Mouse (Mus musculus): ENCODE data around the gene Rasgrp3. TPM values are rescaled to one million over a fixed set of nuclear protein-coding genes. Genes with fewer than 3 reads are reported as not detected.

The Rasgrp3 gene
- polyA plus RNA-seq, 1 experiment from 2014 or later, result 5.1 TPM

DNA sequence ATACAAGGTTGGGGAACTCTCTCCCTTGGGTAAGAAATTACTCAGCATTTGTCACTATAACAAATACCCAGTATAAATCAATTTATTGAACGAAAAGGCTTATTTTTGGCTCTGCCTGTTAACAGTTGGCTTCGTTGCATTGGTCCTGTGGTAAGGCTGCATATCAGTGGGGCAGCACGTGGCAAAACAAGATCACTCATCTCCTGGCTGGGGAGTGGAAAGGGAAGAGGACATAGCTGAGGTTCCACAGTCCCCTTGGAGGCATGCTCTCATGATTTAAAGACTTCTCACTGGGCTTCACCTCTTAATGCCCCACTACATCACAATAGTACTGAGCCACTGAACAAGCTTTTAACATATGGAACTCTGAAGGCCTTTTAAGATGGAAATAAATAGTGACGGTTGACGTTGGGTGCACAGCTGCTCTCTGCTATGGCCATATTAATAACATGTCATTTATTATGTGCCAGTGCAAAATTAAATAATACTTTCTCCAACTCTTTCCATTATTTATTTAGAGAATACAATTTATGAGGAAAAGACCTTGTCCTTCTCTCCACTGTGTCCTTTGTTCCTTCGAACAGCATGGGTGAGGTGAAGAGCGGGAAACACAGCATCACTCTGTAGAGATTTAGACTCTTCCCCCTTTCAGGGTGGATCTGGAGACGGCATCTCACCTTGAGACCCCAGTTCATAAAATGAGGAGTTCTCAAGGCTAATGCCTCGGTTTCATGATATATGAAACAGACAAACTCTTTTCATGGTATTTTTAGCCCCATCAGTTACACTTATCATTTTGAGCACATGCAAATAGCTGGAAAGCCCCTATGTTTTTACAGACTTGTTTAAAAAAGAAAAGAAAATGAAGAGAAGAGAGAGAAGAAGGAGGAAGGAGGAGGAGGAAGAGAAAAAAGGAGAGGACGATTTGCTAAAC, 71.3 kb downstream of the Rasgrp3 start:
- Histone ChIP-seq H3K36me3 (no peaks in the 10 kb centered on the region), H3K27me3 (no peaks in the 10 kb centered on the region), H3K9me3 (no peaks in the 10 kb centered on the region), H3K9ac (replicated peaks) (no peak overlapping the region), H3K27ac (replicated peaks) (no peak overlapping the region), H3K4me1 (no peaks in the 10 kb centered on the region), H3K4me3 (no peak overlapping the region), H3K4me2 (replicated peaks) (no peak overlapping the region)
- WGBS, result 83% methylated on average over 10 of the region's 10 CpGs
- no peak for ATAC-seq (replicated peaks)

DNA sequence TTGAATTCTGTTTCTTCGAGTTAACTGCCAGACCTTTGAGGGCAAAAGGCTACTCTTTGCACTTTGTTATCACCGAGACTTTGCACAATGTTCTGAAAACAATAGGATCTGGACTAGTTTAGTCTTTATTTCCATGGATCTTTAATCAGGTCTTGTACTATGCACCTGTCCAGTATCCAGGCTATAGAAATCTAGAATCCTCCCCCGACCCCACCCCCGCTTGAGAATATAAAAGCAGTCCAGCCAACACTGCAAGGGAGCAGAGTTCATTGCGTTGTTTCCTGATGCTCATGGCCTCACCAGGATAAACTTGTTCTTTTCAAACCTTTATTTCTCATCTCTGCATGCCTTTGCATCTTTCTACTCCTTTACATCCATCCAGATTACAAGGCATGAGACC, 73.6 kb downstream of the Rasgrp3 start:
- H3K27ac ChIP-seq (replicated peaks), result no peak overlapping the region
- no peaks in the 10 kb centered on the region for H3K9me3 ChIP-seq
- ATAC-seq (replicated peaks), result no peak
- H3K27me3 ChIP-seq, result no peaks in the 10 kb centered on the region
- H3K9ac ChIP-seq (replicated peaks), result no peak overlapping the region
- H3K4me3 ChIP-seq, result no peak overlapping the region
- no peaks in the 10 kb centered on the region for H3K36me3 ChIP-seq
- no peaks in the 10 kb centered on the region for H3K4me1 ChIP-seq
- 90% methylated on average over 5 of the region's 5 CpGs for WGBS
- no peak overlapping the region for H3K4me2 ChIP-seq (replicated peaks)

DNA sequence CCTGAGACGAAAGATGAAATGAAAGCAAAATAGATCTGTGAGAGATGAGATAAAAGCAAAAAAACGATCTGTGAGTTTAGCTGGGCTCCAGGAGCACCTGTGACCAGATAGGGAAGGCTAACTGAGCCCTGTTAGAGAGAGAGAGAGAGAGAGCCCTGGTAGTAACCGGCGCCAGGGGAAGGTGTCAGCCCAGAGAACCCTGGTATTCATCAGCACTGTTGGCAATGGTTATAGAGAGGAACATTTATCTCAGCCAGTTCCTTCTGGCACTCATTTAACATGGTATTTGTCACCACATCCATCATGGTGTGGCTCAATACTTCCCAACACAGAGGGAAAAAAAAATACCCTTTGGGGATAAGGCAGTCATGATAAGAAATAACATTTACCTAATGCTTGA, 80.9 kb downstream of the Rasgrp3 start:
- no peak for ATAC-seq (replicated peaks)

DNA sequence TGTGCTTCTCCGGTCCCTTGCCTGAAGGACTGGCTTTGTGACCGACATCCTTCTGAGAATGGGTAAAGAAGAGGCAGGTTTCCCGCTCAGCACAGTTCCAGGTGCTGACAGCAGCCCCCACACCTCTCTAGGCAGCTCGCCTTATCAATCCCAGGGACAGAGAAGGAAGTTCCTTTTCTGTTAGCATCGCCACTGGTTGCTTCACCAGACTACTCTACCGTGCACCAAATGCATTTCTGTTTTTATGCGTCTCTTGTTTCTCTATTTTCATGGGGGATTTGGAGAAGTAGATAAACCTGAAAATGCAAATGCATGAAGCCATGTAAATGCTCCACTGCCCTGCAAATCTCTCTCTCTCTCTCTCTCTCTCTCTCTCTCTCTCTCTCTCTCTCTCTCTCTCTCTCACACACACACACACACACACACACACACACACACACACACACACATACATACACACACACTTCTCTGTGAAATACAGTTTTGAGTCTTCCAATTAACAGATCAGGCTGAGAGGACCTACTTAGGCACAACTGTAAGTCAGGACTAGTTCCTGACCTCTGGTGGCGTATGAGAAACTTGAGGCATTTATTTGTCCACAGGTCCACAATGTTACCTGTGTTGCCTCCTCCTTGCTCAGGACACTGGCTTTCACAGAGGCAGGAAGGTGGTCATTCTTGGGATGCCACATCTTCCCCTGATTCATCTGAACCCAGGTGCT, 82.6 kb downstream of the Rasgrp3 start:
- no peaks in the 10 kb centered on the region for H3K9me3 ChIP-seq
- 69% methylated on average over 8 of the region's 8 CpGs for WGBS
- H3K4me1 ChIP-seq, result no peaks in the 10 kb centered on the region
- H3K4me3 ChIP-seq, result no peak overlapping the region
- no peak overlapping the region for H3K27ac ChIP-seq (replicated peaks)
- no peak overlapping the region for H3K9ac ChIP-seq (replicated peaks)
- H3K27me3 ChIP-seq, result no peaks in the 10 kb centered on the region
- no peak for ATAC-seq (replicated peaks)
- H3K4me2 ChIP-seq (replicated peaks), result no peak overlapping the region
- H3K36me3 ChIP-seq, result no peaks in the 10 kb centered on the region

More for the DNA sequence above, 80.9 kb downstream of the Rasgrp3 start:
- no peaks in the 10 kb centered on the region for H3K4me1 ChIP-seq
- WGBS, result 85% methylated on average over 4 of the region's 4 CpGs
- H3K4me2 ChIP-seq (replicated peaks), result no peak overlapping the region
- H3K9ac ChIP-seq (replicated peaks), result no peak overlapping the region
- no peaks in the 10 kb centered on the region for H3K9me3 ChIP-seq
- H3K27me3 ChIP-seq, result no peaks in the 10 kb centered on the region
- H3K36me3 ChIP-seq, result no peaks in the 10 kb centered on the region
- no peak overlapping the region for H3K4me3 ChIP-seq
- no peak overlapping the region for H3K27ac ChIP-seq (replicated peaks)

DNA sequence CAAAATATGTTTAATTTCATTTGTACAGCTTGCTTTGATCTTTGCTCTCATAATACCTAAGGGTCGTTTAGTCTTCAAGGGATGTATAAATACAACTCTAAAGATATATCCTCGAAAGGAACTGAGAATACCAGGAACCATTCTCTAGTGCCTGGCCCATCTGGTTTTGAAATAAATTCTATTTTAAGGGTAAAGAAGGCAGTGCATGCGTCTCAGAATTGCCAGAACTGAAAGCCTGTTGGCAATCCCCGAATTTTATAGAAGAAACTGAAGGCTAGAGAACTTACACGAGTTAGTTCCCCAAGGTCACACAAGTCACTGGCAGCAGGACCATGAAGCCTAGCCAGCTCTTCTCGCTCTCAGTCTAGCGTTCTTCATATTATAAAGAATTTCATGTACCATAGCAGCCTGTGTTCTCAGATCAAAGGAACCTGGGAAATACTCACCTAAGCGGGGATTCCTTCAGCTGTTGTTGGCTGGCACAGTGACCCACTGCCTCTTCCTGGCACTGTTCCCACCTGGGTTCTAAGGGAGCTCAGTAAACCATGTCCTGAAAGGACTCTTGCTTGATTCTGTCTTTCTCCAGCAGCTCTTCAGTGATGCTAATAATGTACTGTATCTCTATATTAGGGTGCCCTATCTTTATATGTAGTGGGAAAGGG, 83.7 kb downstream of the Rasgrp3 start:
- Histone ChIP-seq H3K4me2 (replicated peaks) (no peak overlapping the region), H3K9me3 (no peaks in the 10 kb centered on the region), H3K4me1 (no peaks in the 10 kb centered on the region), H3K4me3 (no peak overlapping the region), H3K36me3 (no peaks in the 10 kb centered on the region), H3K27me3 (no peaks in the 10 kb centered on the region), H3K9ac (replicated peaks) (no peak overlapping the region), H3K27ac (replicated peaks) (no peak overlapping the region)
- 82% methylated on average over 8 of the region's 8 CpGs for WGBS
- ATAC-seq (replicated peaks), result no peak

DNA sequence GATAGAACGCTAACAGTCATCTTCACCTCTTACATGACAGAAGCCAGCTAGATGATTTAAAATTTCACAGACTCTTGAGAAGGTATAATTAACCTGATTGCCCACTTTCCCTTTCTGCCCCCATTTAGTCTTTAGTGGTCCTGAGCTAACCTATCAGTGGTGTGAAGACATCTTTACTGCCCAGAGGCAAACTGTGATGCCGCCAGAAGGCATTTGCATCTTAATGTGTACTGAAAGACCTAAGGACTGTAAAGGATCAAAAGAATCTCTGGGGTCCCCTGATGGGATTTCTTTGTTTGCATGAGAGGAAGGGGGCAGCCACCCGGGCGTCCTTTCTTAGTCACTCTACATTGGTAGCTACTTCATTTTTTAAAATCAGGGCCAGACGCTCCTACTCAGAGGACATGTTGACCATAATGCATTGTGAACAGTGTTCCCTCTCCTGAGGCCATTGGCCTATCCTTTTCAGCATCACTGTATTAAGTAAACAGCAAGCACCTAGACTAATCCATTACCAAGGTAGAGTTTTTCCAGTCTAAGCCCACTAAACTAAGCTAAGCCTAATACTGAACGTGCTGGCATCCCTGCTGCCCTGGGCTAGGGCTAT, 85.6 kb downstream of the Rasgrp3 start:
- no peaks in the 10 kb centered on the region for H3K27me3 ChIP-seq
- 11% methylated on average over 6 of the region's 6 CpGs for WGBS
- no peaks in the 10 kb centered on the region for H3K36me3 ChIP-seq
- no peak overlapping the region for H3K27ac ChIP-seq (replicated peaks)
- no peaks in the 10 kb centered on the region for H3K9me3 ChIP-seq
- no peak overlapping the region for H3K4me3 ChIP-seq
- H3K9ac ChIP-seq (replicated peaks), result no peak overlapping the region
- no peaks in the 10 kb centered on the region for H3K4me1 ChIP-seq
- ATAC-seq (replicated peaks), result no peak
- H3K4me2 ChIP-seq (replicated peaks), result no peak overlapping the region

DNA sequence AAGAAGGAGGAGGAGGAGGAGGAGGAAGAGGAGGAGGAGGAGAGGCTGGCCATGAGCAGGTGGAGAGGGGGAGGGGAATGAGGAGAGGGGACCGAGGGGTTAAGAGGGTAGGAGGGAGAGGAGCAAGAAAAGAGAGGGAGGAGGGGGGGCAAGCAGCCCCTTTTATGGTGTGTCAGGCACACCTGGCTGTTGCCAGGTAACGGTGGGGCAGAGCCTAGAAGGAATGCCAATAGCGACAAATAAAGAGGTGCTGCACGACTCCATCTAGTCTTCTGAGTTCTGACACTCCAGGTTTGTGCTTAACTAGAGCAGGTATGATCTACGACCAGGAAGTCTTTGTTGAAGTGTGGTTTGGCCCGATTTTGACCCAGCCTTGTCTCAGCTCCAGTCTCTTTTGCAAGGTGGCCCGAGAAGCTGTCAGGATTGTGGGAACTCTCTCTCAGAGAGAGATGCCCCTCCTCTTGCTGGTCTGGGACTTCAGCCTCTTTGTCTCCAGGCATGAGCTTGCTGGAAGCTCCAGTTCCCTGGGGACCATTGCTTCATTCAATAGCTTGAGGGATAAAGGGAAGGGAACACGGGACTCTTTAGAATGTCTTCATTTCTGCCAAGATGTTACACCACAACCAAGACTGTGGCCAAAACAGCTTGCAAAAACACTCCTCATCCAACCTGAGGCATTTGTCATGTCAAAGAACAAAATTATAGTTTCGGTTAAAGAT, 86.8 kb downstream of the Rasgrp3 start:
- no peaks in the 10 kb centered on the region for H3K9me3 ChIP-seq
- H3K4me2 ChIP-seq (replicated peaks), result no peak overlapping the region
- WGBS, result 24% methylated on average over 9 of the region's 9 CpGs
- ATAC-seq (replicated peaks), result no peak
- H3K9ac ChIP-seq (replicated peaks), result no peak overlapping the region
- no peaks in the 10 kb centered on the region for H3K36me3 ChIP-seq
- no peaks in the 10 kb centered on the region for H3K4me1 ChIP-seq
- H3K4me3 ChIP-seq, result no peak overlapping the region
- no peak overlapping the region for H3K27ac ChIP-seq (replicated peaks)
- no peaks in the 10 kb centered on the region for H3K27me3 ChIP-seq

DNA sequence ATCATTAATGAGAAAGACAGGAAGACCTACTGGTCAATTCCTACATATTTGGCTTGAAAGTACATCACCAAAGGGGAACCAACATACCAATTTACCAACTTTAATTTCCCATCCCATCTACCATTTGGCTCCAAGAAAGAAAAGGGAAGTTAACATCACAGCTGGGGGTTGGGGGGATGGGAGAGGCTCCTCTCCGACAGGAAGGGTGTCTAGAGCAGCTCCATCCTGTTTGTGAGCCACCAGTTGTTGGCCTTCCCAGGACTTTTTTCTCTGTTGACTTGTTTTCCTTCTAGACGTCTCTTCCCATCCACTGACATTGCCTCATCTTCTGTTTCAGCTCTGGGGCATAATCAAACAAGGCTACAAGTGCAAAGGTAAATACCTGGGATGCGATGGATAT, 88.1 kb downstream of the Rasgrp3 start:
- no peak overlapping the region for H3K9ac ChIP-seq (replicated peaks)
- H3K27ac ChIP-seq (replicated peaks), result no peak overlapping the region

DNA sequence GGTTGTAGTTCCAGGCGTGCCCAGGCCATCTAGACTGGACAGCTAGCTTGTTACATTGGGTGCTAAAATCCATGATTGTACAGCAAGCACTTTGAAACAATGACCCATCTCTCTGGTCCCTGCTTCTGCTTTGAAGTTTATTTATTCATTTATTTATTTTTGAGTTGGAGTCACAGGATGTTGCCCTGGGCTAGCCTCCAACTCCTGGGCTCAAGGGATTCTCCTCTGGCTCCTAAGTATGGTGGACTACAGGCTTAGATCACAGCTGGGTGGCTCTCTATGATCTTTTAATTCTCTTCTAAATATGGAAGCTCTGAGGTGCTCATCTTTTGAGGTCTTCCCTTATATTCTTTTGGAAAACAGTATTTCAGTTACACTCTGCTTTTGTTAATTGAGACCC, 90.7 kb downstream of the Rasgrp3 start:
- H3K4me2 ChIP-seq (replicated peaks), result no peak overlapping the region
- 88% methylated on average over 1 of the region's 1 CpGs for WGBS
- no peak for ATAC-seq (replicated peaks)
- H3K9me3 ChIP-seq, result no peaks in the 10 kb centered on the region
- H3K9ac ChIP-seq (replicated peaks), result no peak overlapping the region
- H3K27me3 ChIP-seq, result no peaks in the 10 kb centered on the region
- no peak overlapping the region for H3K4me3 ChIP-seq
- H3K36me3 ChIP-seq, result peaks cover 2% of the 10 kb centered on the region; the same call in 1 of the 2 replicates
- no peak overlapping the region for H3K27ac ChIP-seq (replicated peaks)
- no peaks in the 10 kb centered on the region for H3K4me1 ChIP-seq

More for the DNA sequence above, 88.1 kb downstream of the Rasgrp3 start:
- no peaks in the 10 kb centered on the region for H3K9me3 ChIP-seq
- no peaks in the 10 kb centered on the region for H3K4me1 ChIP-seq
- H3K4me3 ChIP-seq, result no peak overlapping the region
- H3K36me3 ChIP-seq, result no peaks in the 10 kb centered on the region
- no peak overlapping the region for H3K4me2 ChIP-seq (replicated peaks)
- no peaks in the 10 kb centered on the region for H3K27me3 ChIP-seq
- 71% methylated on average over 3 of the region's 3 CpGs for WGBS
- ATAC-seq (replicated peaks), result no peak

DNA sequence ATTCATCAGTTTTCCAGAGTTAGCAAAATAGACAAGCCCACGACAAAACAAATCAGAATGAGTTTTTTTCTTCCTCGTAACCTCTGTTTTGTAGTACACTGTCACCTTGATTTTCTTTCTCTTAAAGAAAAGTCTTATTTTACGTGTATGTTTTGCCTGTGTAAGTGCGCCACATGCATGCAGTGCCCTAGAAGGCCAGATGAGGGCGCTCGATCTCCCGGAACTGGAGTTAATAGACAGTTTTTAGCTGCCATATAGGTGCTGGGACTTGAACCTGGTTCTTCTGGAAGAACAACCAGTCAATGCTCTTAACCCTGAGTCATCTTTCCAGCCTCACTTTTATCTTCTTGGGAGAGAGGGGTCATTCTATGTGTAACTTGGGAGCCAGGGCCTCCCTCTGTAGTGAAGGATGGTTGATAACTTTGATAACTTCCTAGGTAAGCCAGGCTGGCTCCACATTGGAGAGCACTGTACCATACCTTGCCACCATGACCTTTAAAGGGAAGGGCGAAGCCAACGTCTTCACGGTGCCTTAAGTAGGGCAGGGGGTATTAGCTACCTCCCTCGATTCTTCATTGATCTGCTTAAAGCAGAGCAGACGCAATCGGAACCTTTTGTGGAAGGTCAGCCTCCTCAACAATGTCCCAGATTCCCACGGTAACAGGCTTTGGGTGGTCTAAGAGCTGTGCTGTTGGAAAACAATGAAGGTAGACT, 93.7 kb downstream of the Rasgrp3 start:
- H3K9me3 ChIP-seq, result no peaks in the 10 kb centered on the region
- H3K27me3 ChIP-seq, result no peaks in the 10 kb centered on the region
- no peak overlapping the region for H3K4me3 ChIP-seq
- no peaks in the 10 kb centered on the region for H3K4me1 ChIP-seq
- H3K27ac ChIP-seq (replicated peaks), result no peak overlapping the region
- H3K4me2 ChIP-seq (replicated peaks), result no peak overlapping the region
- no peak overlapping the region for H3K9ac ChIP-seq (replicated peaks)
- no peak for ATAC-seq (replicated peaks)
- WGBS, result 90% methylated on average over 14 of the region's 14 CpGs
- peaks cover 2% of the 10 kb centered on the region; the same call in 1 of the 2 replicates for H3K36me3 ChIP-seq

DNA sequence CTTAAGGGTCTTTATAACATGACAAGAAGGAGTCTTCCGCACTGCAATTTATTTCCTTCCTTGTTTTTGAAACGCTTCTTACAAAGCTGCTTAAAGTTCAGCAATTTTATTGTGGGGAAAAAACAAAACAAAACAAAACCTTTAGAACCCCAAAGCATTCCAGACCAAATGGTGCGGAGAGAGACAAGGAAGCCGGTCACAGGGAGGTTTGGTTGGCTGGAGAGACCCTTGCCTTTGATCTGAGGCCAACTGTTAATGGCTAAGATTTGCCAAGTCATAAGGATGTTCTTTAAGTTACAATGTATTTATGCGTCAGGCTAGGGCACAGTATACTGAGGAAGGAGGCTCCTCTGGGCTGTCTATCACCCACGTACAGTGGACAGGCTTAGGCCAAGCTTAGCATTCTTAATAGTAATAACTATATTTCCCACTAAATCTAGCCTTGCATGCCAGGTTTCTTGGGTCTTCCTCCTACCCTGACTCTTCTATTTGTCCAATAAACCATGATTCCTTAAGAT, 96.8 kb downstream of the Rasgrp3 start:
- H3K9ac ChIP-seq (replicated peaks), result no peak overlapping the region
- no peak for ATAC-seq (replicated peaks)
- H3K36me3 ChIP-seq, result peaks cover 7% of the 10 kb centered on the region
- no peaks in the 10 kb centered on the region for H3K4me1 ChIP-seq
- H3K9me3 ChIP-seq, result no peaks in the 10 kb centered on the region
- no peak overlapping the region for H3K27ac ChIP-seq (replicated peaks)
- no peaks in the 10 kb centered on the region for H3K27me3 ChIP-seq
- 62% methylated on average over 6 of the region's 6 CpGs for WGBS
- no peak overlapping the region for H3K4me2 ChIP-seq (replicated peaks)
- no peak overlapping the region for H3K4me3 ChIP-seq

Measured in forebrain, embryonic 15.5 days (tissue).